Mouse (Mus musculus) T-helper 17 cell (primary cell): ENCODE measurements around the gene Srgap2.
"Not testable (repeated sequence)": the region's sequence is repeated elsewhere in the genome, so short reads cannot be mapped to it uniquely, and the experiment has no call there.

ENCODE experiments used
- in situ Hi-C, 2 experiments: fragments of 300-600 bp; cut with MboI, MseI; formaldehyde crosslinking; loops; 1 replicate in 1 of 2; 2 replicates in 1 of 2; pipeline ENCODE4 v1.15.1; 2025; ENCODE audit warnings: high pct_unique_total_duplicates in 2 of 2

Gene Srgap2

GRCm38 (mm10) chr1:131527281-131528080 is at the start of gene Srgap2, which contains the start of gene Fam72a:
Srgap2 (minus strand) TSS chr1:131527352.
Fam72a (plus strand) TSS chr1:131527903.
- in situ Hi-C loops, result loop anchor here in 1 of 2 experiments (10.0 kb wide), 1 partner anchor 423 kb away; no protein-coding TSS in a partner anchor

- in situ Hi-C loops, result no loop called here
Observed at GRCm38 (mm10) chr1:131573721-131574120, 46.6 kb upstream of the Srgap2 start.

GRCm38 (mm10) chr1:131570391-131570790 is 43.2 kb upstream of the Srgap2 start:
- in situ Hi-C loops, result no loop called here

GRCm38 (mm10) chr1:131569721-131570120 is 42.6 kb upstream of the Srgap2 start:
- in situ Hi-C loops, result no loop called here

GRCm38 (mm10) chr1:131566056-131566455 is 38.9 kb upstream of the Srgap2 start:
- in situ Hi-C loops, result not testable (repeated sequence)

GRCm38 (mm10) chr1:131562081-131562480 is 34.9 kb upstream of the Srgap2 start:
- in situ Hi-C loops, result no loop called here

GRCm38 (mm10) chr1:131560500-131560899 is 33.3 kb upstream of the Srgap2 start:
- in situ Hi-C loops, result no loop called here

- in situ Hi-C loops, result loop anchor here in 1 of 2 experiments (5.0 kb wide), 1 partner anchor 263 kb away; no protein-coding TSS in a partner anchor
Observed at GRCm38 (mm10) chr1:131555042-131555812, 28.1 kb upstream of the Srgap2 start.

GRCm38 (mm10) chr1:131553428-131553827 is 26.3 kb upstream of the Srgap2 start:
- in situ Hi-C loops, result loop anchor here in 1 of 2 experiments (5.0 kb wide), 2 partner anchors 71 to 266 kb away; no protein-coding TSS in a partner anchor

GRCm38 (mm10) chr1:131551956-131552355 is 24.8 kb upstream of the Srgap2 start:
- in situ Hi-C loops, result loop anchor here in 1 of 2 experiments (5.0 kb wide), 2 partner anchors 70 to 265 kb away; no protein-coding TSS in a partner anchor

- in situ Hi-C loops, result no loop called here
Observed at GRCm38 (mm10) chr1:131548494-131549365, 21.6 kb upstream of the Srgap2 start.

GRCm38 (mm10) chr1:131546798-131547690 is 19.9 kb upstream of the Srgap2 start:
- in situ Hi-C loops, result no loop called here

- in situ Hi-C loops, result no loop called here
Observed at GRCm38 (mm10) chr1:131543886-131544565, 16.9 kb upstream of the Srgap2 start.

GRCm38 (mm10) chr1:131541903-131542302 is 14.8 kb upstream of the Srgap2 start:
- in situ Hi-C loops, result no loop called here

GRCm38 (mm10) chr1:131541431-131541830 is 14.3 kb upstream of the Srgap2 start:
- in situ Hi-C loops, result no loop called here

- in situ Hi-C loops, result no loop called here
Observed at GRCm38 (mm10) chr1:131540795-131541194, 13.6 kb upstream of the Srgap2 start.

GRCm38 (mm10) chr1:131539771-131540170 is 12.6 kb upstream of the Srgap2 start:
- in situ Hi-C loops, result loop anchor here in 1 of 2 experiments (10.0 kb wide), 1 partner anchor 655 kb away; the partner anchor contains the start of gene Il24

GRCm38 (mm10) chr1:131528561-131529166 is 1.5 kb upstream of the Srgap2 start:
- in situ Hi-C loops, result loop anchor here in 1 of 2 experiments (10.0 kb wide), 1 partner anchor 424 kb away; no protein-coding TSS in a partner anchor

GRCm38 (mm10) chr1:131528081-131528507 is 942 bp upstream of the Srgap2 start:
- in situ Hi-C loops, result loop anchor here in 1 of 2 experiments (10.0 kb wide), 1 partner anchor 423 kb away; no protein-coding TSS in a partner anchor
